Mouse (Mus musculus): ENCODE measurements around the gene Camsap2. TPM values are rescaled to one million over a fixed set of nuclear protein-coding genes. Genes with fewer than 3 reads are reported as not detected.
A peak's percentile ranks its signal among the peaks of the same experiment; 100 is the strongest.

The Camsap2 gene
- polyA plus RNA-seq, 1 experiment from 2014 or later, result 11.2 TPM

GRCm38 (mm10) chr1:136233892-136234594, 111.9 kb downstream of the Camsap2 start, which contains the start of gene Inava:
Inava (minus strand) TSS chr1:136234264.
- Histone ChIP-seq H3K4me3 (replicated peaks) (peak within 1 kb of the TSS; percentile 61), H3K4me2 (replicated peaks) (peak within 1 kb of the TSS; percentile 91), H3K9me3 (replicated peaks) (no peaks in the 10 kb centered on the region), H3K36me3 (no peaks in the 10 kb centered on the region), H3K27ac (replicated peaks) (peak within 1 kb of the TSS; percentile 73), H3K4me1 (peaks cover 53% of the 10 kb centered on the region), H3K9ac (peak within 1 kb of the TSS; percentile 40), H3K27me3 (no peaks in the 10 kb centered on the region)
- 1% methylated on average over 43 of the region's 51 CpGs for WGBS
- ATAC-seq (ENCODE audit: insufficient number of reproducible peaks, low FRiP score, low TSS enrichment, low read depth), result peak; percentile 69

DNA sequence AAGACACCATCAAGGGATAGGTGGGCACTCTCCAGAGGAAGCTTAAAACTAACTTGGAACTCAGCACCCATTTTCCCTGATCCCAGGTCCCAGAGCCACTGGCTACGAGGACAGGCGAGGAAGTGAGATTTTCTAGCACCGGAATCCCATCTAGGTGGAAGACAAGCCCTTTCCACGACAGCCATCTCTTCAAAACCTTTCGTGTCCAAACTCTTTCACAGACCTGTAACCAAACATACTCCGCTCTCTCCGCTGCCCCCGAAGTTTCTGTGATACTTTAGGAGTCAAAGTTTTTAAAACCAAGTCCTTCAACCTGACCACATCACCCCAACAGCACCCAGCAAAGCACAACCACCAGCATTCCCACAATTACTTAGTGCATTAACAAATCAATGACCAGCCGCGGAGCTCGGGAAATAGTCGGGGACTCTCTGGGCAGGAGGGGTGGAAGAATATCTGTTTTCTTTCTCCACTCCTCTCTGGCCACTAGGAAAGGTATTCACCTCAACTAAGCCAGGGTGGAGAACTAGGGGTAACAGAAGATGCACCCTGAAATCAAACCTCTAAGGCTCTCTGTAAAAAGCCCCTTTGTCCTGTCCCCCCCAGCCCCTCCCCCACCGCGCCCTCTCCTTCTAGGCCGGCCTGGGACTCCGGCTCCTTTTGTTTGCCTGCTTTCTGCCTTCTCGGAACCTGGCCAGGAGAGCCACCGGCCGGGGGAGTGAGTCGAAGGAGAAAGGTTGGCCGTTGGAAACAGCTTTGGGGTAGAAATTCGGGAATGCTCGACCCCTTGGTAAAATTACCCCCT, 112.7 kb downstream of the Camsap2 start:
- no peak for ATAC-seq (ENCODE audit: insufficient number of reproducible peaks, low FRiP score, low TSS enrichment, low read depth)

DNA sequence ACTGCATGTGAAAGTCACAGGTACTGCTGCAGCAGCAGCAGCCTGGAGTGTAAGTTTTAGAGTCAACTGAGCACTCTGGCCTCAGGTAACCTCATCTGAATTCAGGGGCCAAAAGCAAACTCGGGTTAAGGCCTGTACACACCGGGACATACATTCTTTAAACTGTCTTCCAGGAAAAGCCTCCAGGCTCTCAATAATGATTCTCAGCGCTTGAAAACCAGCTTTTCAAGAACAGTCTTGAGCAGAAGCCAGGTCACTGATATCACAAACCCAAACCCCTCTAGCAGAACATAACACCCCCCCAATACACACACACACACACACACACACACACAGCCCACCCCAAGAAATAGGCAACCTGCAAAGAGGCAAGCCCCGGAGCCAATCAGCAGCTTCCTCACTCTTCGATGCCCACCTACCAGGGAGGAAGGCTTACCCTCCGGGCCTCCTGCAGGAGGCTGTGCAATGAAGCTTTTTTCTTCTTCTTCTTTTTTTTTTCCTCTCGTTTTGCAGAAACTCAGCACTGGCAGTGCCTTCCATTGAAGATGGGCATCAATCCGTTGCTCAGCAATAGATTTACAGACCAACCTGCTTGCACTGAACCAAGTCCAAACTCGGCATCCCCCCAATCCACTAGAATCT, 113.5 kb downstream of the Camsap2 start:
- Histone ChIP-seq H3K4me2 (replicated peaks) (peak overlapping the region; percentile 91), H3K27me3 (no peaks in the 10 kb centered on the region), H3K4me1 (peaks cover 68% of the 10 kb centered on the region), H3K4me3 (replicated peaks) (peak overlapping the region; percentile 61), H3K27ac (replicated peaks) (0 out of 2 replicates have a peak overlapping the region, but pooled peaks have one; percentile 34), H3K9me3 (replicated peaks) (no peaks in the 10 kb centered on the region), H3K36me3 (no peaks in the 10 kb centered on the region), H3K9ac (no peak overlapping the region)
- ATAC-seq (ENCODE audit: insufficient number of reproducible peaks, low FRiP score, low TSS enrichment, low read depth), result no peak
- WGBS, result 4% methylated on average over 9 of the region's 9 CpGs

More for the DNA sequence above, 112.7 kb downstream of the Camsap2 start:
- Histone ChIP-seq H3K4me1 (peaks cover 62% of the 10 kb centered on the region), H3K9me3 (replicated peaks) (no peaks in the 10 kb centered on the region), H3K9ac (peak overlapping the region; percentile 35; the same call in 1 of the 2 replicates), H3K27me3 (no peaks in the 10 kb centered on the region), H3K27ac (replicated peaks) (0 out of 2 replicates have a peak overlapping the region, but pooled peaks have one; percentile 17), H3K36me3 (no peaks in the 10 kb centered on the region), H3K4me2 (replicated peaks) (peak overlapping the region; percentile 91), H3K4me3 (replicated peaks) (peak overlapping the region; percentile 61)
- WGBS, result 2% methylated on average over 23 of the region's 23 CpGs

GRCm38 (mm10) chr1:136231596-136231995, 114.3 kb downstream of the Camsap2 start:
- peak overlapping the region; percentile 66; the same call in 1 of the 2 replicates for H3K27ac ChIP-seq (replicated peaks)
- peaks cover 68% of the 10 kb centered on the region for H3K4me1 ChIP-seq
- peak overlapping the region; percentile 61 for H3K4me3 ChIP-seq (replicated peaks)
- ATAC-seq (ENCODE audit: insufficient number of reproducible peaks, low FRiP score, low TSS enrichment, low read depth), result no peak
- H3K36me3 ChIP-seq, result no peaks in the 10 kb centered on the region
- H3K27me3 ChIP-seq, result no peaks in the 10 kb centered on the region
- peak overlapping the region; percentile 91 for H3K4me2 ChIP-seq (replicated peaks)
- 10% methylated on average over 6 of the region's 6 CpGs for WGBS
- no peaks in the 10 kb centered on the region for H3K9me3 ChIP-seq (replicated peaks)
- no peak overlapping the region for H3K9ac ChIP-seq

GRCm38 (mm10) chr1:136230201-136230600, 115.7 kb downstream of the Camsap2 start:
- H3K27ac ChIP-seq (replicated peaks), result peak overlapping the region; percentile 66
- H3K27me3 ChIP-seq, result no peaks in the 10 kb centered on the region
- H3K4me3 ChIP-seq (replicated peaks), result peak overlapping the region; percentile 28
- H3K9ac ChIP-seq, result no peak overlapping the region
- H3K4me1 ChIP-seq, result peaks cover 68% of the 10 kb centered on the region
- H3K4me2 ChIP-seq (replicated peaks), result peak overlapping the region; percentile 91
- H3K36me3 ChIP-seq, result peaks cover 9% of the 10 kb centered on the region
- WGBS, result 36% methylated on average over 11 of the region's 11 CpGs
- no peak for ATAC-seq (ENCODE audit: insufficient number of reproducible peaks, low FRiP score, low TSS enrichment, low read depth)
- H3K9me3 ChIP-seq (replicated peaks), result no peaks in the 10 kb centered on the region

DNA sequence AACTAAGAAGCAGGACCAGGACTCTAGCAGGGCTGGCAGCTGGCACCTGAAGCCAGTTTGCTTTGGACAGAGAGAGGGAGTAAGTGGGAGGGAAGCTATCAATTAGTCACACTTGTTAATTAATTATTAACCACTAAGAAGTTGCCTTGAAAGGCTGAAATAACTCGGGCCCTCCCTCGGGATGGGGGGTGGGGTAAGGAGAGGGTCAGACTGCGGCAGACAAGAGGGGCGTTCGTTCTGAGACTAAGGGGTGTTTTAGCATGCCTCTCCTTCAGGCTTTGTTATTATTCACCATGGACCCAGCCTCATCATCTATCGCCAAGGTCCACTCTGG, 116.9 kb downstream of the Camsap2 start:
- peak overlapping the region; percentile 91 for H3K4me2 ChIP-seq (replicated peaks)
- no peak overlapping the region for H3K9ac ChIP-seq
- no peak for ATAC-seq (ENCODE audit: insufficient number of reproducible peaks, low FRiP score, low TSS enrichment, low read depth)
- WGBS, result 36% methylated on average over 6 of the region's 6 CpGs
- 0 out of 2 replicates have a peak overlapping the region, but pooled peaks have one; percentile 66 for H3K27ac ChIP-seq (replicated peaks)
- H3K36me3 ChIP-seq, result peaks cover 20% of the 10 kb centered on the region
- no peaks in the 10 kb centered on the region for H3K9me3 ChIP-seq (replicated peaks)
- peak overlapping the region; percentile 28 for H3K4me3 ChIP-seq (replicated peaks)
- peaks cover 61% of the 10 kb centered on the region for H3K4me1 ChIP-seq
- H3K27me3 ChIP-seq, result no peaks in the 10 kb centered on the region

GRCm38 (mm10) chr1:136228328-136229039, 117.4 kb downstream of the Camsap2 start:
- no peaks in the 10 kb centered on the region for H3K27me3 ChIP-seq
- peaks cover 58% of the 10 kb centered on the region for H3K4me1 ChIP-seq
- WGBS, result 18% methylated on average over 13 of the region's 13 CpGs
- H3K36me3 ChIP-seq, result peaks cover 22% of the 10 kb centered on the region
- 0 out of 2 replicates have a peak, but pooled peaks have one; percentile 13 for ATAC-seq (ENCODE audit: insufficient number of reproducible peaks, low FRiP score, low TSS enrichment, low read depth)
- H3K9ac ChIP-seq, result no peak overlapping the region
- no peaks in the 10 kb centered on the region for H3K9me3 ChIP-seq (replicated peaks)
- H3K4me3 ChIP-seq (replicated peaks), result peak overlapping the region; percentile 15
- peak overlapping the region; percentile 91 for H3K4me2 ChIP-seq (replicated peaks)
- H3K27ac ChIP-seq (replicated peaks), result 0 out of 2 replicates have a peak overlapping the region, but pooled peaks have one; percentile 17

- Histone ChIP-seq H3K9me3 (replicated peaks) (no peaks in the 10 kb centered on the region), H3K27ac (replicated peaks) (no peak overlapping the region), H3K36me3 (peaks cover 22% of the 10 kb centered on the region), H3K4me2 (replicated peaks) (peak overlapping the region; percentile 91; the same call in 1 of the 2 replicates), H3K4me3 (replicated peaks) (no peak overlapping the region), H3K27me3 (no peaks in the 10 kb centered on the region), H3K9ac (no peak overlapping the region), H3K4me1 (peaks cover 52% of the 10 kb centered on the region)
- no peak for ATAC-seq (ENCODE audit: insufficient number of reproducible peaks, low FRiP score, low TSS enrichment, low read depth)
- 84% methylated on average over 4 of the region's 4 CpGs for WGBS
These were observed 118.0 kb downstream of the Camsap2 start for GRCm38 (mm10) chr1:136227870-136228269.

DNA sequence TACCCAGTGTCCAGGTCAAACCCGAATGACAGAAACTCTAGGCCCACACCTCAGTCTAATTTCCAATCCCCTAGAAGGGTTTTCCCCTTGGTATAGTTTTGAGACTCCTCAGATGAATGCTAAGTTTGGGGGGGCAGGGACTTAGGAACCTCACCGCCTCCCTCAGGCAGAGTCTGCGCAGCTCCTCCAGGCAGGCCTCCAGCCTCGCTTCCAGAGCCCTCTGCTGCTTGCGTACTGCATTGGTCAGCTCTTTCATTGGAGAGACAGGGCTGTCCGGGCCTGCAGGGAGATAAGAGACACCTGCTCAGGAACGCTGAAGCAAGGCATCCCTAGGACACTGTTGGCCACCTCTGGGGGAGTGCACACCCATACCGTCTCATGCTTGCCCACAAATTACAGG, 119.3 kb downstream of the Camsap2 start:
- Histone ChIP-seq H3K4me1 (peaks cover 41% of the 10 kb centered on the region), H3K4me3 (replicated peaks) (no peak overlapping the region), H3K27me3 (no peaks in the 10 kb centered on the region), H3K9ac (no peak overlapping the region), H3K27ac (replicated peaks) (no peak overlapping the region), H3K9me3 (replicated peaks) (no peaks in the 10 kb centered on the region), H3K4me2 (replicated peaks) (no peak overlapping the region), H3K36me3 (peaks cover 22% of the 10 kb centered on the region)
- ATAC-seq (ENCODE audit: insufficient number of reproducible peaks, low FRiP score, low TSS enrichment, low read depth), result no peak
- 85% methylated on average over 8 of the region's 8 CpGs for WGBS

- H3K4me1 ChIP-seq, result peaks cover 33% of the 10 kb centered on the region
- H3K36me3 ChIP-seq, result peaks cover 22% of the 10 kb centered on the region
- H3K4me3 ChIP-seq (replicated peaks), result no peak overlapping the region
- 95% methylated on average over 8 of the region's 8 CpGs for WGBS
- no peak for ATAC-seq (ENCODE audit: insufficient number of reproducible peaks, low FRiP score, low TSS enrichment, low read depth)
- H3K9ac ChIP-seq, result no peak overlapping the region
- H3K4me2 ChIP-seq (replicated peaks), result no peak overlapping the region
- no peaks in the 10 kb centered on the region for H3K27me3 ChIP-seq
- H3K9me3 ChIP-seq (replicated peaks), result no peaks in the 10 kb centered on the region
- H3K27ac ChIP-seq (replicated peaks), result no peak overlapping the region
These were observed 120.1 kb downstream of the Camsap2 start for GRCm38 (mm10) chr1:136225846-136226245.
